Mouse (Mus musculus): ENCODE data around the gene Entpd8.

Gene Entpd8

GRCm38 (mm10) chr2:25095109-25095850, 15.2 kb downstream of the Entpd8 start, which contains the start of gene Noxa1:
Gene Noxa1 (minus strand): TSS chr2:25095149.
- DNase-seq (ENCODE audit: low read depth, low spot score): no peak

DNA sequence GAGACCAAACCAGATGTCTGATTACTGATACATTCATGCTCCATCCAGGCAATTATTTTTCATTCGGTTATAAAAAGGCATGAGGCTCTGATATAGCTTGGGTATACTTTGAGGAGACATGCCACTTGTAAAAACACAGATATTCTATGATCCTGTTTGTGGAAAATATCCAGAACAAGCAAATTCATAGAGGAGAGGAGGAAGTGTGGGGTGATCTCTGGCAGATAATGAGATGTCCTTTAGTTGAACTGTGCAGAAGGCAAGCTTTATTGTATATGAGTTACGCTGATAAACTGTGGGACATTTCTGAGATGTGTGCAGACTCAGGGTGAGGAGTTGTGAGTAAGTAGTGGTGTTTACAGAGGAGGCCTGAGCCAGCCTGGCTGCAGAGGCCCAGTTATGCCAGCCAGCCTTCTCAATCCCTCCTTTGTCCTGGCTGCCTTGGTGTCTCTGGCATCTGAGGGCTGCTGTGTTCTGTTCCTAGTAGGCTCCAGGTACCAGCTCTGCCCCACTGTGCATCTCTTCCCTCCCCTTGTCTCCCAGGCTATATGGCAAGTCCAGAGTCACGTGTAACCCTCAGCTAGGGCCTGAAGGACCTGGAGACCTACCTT, 18.0 kb downstream of the Entpd8 start:
- no peak for DNase-seq (ENCODE audit: low read depth, low spot score)

GRCm38 (mm10) chr2:25098956-25099355, 18.9 kb downstream of the Entpd8 start:
- DNase-seq (ENCODE audit: low read depth, low spot score): no peak

- DNase-seq (ENCODE audit: low read depth, low spot score): no peak
These were observed 19.6 kb downstream of the Entpd8 start for GRCm38 (mm10) chr2:25099703-25100102.

GRCm38 (mm10) chr2:25104122-25104521, 24.0 kb downstream of the Entpd8 start:
- DNase-seq (ENCODE audit: low read depth, low spot score): no peak

- DNase-seq (ENCODE audit: low read depth, low spot score): no peak
These were observed 25.9 kb downstream of the Entpd8 start for GRCm38 (mm10) chr2:25106045-25106444.

GRCm38 (mm10) chr2:25109487-25109886, 29.4 kb downstream of the Entpd8 start:
- no peak for DNase-seq (ENCODE audit: low read depth, low spot score)

GRCm38 (mm10) chr2:25110505-25111183, 30.5 kb downstream of the Entpd8 start:
- no peak for DNase-seq (ENCODE audit: low read depth, low spot score)

DNA sequence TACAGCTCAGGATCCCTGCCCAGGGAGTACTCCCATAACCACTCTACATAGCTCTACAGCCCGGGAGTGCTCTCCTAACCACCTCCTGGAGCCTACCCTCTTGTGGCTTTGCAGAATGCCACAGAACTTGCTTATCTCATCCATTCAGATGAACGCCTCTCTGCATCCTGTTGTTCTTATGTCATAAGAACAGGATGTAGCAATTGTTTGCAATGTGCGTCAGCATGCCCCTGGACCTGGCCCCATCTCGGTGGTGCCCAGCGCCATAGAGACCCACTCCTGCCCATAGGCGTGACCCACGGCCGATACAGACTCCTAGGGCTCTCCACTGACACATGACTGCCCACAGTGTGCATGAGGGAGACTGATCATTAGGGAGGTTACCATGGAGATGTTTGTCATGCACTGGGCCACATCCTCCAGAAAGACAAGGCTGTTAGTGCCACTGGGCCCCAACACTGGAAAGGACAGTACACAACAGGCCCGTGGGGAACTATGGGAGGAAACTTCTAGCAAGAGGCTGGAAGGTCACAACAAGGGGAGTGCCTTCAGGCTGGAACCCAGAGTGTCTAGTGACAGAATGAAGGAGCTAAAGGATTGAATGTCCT, 31.2 kb downstream of the Entpd8 start:
- DNase-seq (ENCODE audit: low read depth, low spot score): no peak

DNA sequence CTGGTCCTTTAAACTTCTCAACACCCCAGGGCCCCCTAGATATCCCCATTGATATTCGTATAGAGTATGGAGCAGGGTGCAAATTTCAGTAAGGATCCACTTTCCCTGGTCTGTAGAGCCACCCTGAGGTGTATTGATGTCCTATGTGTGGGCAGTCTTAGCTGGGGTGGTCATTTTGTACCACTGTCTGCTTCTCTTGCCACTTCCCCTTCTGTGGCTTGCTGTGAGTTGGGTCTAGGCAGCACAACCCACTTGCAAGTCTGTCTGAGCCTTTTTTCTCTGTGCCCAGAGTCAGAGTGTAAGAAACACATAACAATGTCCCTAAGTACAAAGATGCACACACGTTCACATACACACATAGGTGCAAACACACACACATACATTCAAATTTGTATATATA, 34.2 kb downstream of the Entpd8 start:
- no peak for DNase-seq (ENCODE audit: low read depth, low spot score)

GRCm38 (mm10) chr2:25115442-25115841, 35.3 kb downstream of the Entpd8 start:
- DNase-seq (ENCODE audit: low read depth, low spot score): no peak

GRCm38 (mm10) chr2:25120963-25121362, 40.9 kb downstream of the Entpd8 start:
- DNase-seq (ENCODE audit: low read depth, low spot score): no peak

GRCm38 (mm10) chr2:25122666-25123065, 42.6 kb downstream of the Entpd8 start:
- no peak for DNase-seq (ENCODE audit: low read depth, low spot score)

DNA sequence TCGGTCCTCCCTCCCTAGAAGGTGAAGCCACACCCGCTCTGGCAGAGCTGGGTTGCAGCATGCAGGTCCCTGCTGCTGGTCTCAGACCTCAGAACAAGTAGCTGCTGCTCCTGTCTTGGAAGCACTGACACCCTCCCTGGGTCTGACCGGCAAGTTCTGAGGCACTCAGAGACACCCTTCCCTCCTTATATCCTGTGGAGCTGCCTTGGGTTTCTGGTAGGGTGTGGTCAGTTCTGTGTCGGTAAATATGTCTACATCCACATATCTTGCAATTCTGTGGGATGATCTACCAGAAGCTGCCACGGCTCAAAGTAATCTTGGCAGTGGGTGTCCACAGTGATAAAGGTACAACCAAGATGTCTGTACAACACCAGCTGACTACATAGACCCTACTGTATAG, 43.4 kb downstream of the Entpd8 start:
- DNase-seq (ENCODE audit: low read depth, low spot score): no peak

- DNase-seq (ENCODE audit: low read depth, low spot score): no peak
These were observed 44.3 kb downstream of the Entpd8 start for GRCm38 (mm10) chr2:25124411-25124810.

GRCm38 (mm10) chr2:25125146-25125545, 45.0 kb downstream of the Entpd8 start:
- DNase-seq (ENCODE audit: low read depth, low spot score): no peak

DNA sequence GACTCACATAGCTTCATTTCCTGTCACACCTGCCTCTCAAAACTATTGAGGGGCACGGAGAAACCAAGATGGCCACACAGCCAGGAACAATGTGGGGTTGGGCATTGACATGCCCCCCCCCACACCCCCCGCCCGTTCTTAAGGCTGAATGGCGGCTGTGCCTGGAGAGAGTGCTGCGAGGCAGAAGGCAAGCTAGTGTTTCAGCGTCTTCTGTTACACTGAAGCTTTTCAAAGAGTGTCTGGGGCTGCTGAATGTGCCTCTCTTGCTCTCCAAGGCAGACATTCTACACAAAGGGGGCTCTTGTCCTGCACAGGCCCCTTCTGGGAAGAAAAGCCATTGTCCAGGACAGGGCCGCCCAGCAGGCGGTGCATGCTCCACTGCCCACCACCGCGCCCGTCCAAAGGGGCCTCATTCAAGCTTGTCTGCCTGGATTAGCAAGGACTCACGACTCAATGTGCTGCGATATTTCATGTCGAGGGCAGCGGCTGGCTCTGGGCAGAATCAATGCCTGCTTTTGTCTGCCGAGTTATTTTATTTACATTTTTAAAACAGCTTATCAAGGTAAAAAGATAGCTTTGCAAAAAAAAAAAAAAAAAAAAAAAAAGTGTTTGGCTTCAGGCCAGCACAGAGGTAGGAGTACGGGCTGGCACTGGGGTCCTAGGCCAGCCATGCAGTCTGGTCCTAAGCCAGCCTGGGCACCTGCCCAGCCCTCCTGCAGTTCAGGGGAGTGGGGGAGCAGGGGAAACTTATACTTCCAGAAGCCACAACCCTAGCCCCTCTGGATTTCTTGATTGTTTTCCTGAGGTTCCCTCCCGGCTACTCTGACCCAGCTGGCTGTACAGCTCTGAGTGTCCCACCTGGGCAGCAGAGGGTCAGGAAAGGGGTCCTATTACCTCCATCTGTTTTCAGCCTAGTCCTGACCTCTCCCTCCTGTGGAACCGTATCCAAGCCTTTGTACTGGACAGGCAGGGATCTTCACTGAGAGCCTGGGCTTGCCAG, 46.2 kb downstream of the Entpd8 start:
- no peak for DNase-seq (ENCODE audit: low read depth, low spot score)

DNA sequence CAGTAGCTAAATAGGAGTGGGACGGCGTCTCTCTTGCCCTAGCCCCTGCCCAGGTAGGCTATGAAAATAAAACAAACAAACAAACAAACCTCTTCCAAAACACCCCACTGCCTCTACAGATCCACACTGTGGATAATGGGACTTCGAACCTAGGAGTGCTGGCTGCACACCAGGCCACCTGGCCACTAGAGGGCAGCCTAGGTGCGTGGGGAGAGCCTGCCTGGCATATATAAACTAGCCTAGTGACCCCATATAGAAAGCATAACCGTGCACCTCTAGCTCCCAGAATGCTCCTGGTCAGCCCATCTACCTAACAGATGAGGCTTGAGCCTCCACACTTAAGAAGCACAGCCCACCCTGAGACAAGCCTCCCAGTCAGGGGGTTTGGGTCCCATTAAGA, 47.1 kb downstream of the Entpd8 start:
- peak; percentile 49 for DNase-seq (ENCODE audit: low read depth, low spot score)

- DNase-seq (ENCODE audit: low read depth, low spot score): peak; percentile 28
These were observed 48.0 kb downstream of the Entpd8 start for GRCm38 (mm10) chr2:25128072-25128471.

- DNase-seq (ENCODE audit: low read depth, low spot score): no peak
These were observed 51.5 kb downstream of the Entpd8 start for GRCm38 (mm10) chr2:25131601-25132000.
